In the genomic region with DNA sequence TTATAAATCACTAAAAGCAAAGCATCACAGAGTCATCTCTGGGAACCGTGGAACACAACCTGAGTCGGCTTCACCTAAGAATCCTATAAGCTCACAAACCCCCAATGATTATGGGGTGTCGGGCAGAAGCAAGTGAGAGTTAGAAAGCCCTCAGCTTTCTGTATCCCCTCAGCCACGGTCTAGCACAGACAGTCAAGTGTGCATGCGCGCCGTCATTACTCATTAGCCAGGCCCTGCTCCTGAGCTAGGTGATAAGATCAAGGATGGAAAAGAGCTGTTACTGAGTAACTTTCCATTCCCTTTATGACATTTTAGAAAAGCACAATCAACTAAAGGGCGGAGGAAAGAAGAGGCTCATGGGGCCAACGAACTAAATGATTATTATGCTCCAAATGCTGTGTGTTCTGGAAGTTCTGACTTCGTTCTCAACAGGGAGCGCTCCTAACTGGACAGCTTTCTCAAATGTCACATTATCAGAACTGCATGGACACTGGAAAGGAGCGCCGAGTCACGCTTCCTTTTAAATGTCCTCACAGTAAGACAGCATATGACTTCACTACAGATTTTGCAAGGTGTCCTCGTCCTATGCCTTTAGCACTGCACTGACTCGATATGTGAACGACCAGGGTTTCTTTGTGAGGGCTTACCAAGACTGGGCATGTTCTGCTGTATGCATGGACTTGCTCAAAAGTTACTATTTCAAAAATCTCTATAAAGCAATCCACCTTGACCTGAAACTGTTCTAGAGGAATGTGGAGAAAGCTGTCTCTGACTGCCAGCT, we compare ENCODE assay signal across 15 mouse cellular contexts. TPM values are rescaled to one million over a fixed set of nuclear protein-coding genes. Genes with fewer than 3 reads are reported as not detected.
DNase-seq lines count a peak whose midpoint lies in the region; ATAC-seq and TF ChIP-seq lines count a peak whose summit lies in the region.
"Had no signal": no experiment of that assay in that cellular context is flagged by ENCODE, and none has a peak within 500 bp of the region (broad histone marks: within the 10 kb centered on the region; RNA-seq: fewer than 3 reads in every experiment).

No protein-coding gene starts in this region.

- H3K27ac ChIP-seq in heart, adult 2 months = no peak overlapping the region
- H3K27ac ChIP-seq in intestine, postnatal 0 days (ENCODE audit: low read depth, low read length) = no peak overlapping the region
- H3K27ac ChIP-seq in liver, postnatal 0 days (ENCODE audit: low read depth) = peak overlapping the region; percentile 70
- H3K27ac ChIP-seq in hindbrain, embryonic 16.5 days (ENCODE audit: low read depth, low read length) = no peak overlapping the region
- H3K27ac ChIP-seq: heart, embryonic 10.5 days; hindbrain, embryonic 10.5 days had no signal

- intact Hi-C loops in heart, adult 2 months (cut with DNase I) = no loop called here

- no peak for TF ChIP-seq POLR2A in heart, adult 2 months (IDR thresholded peaks at IDR 0.05; ENCODE audit: insufficient read depth, low read depth, low read length)

- H3K79me2 ChIP-seq in heart, adult 2 months (replicated peaks; ENCODE audit: control insufficient read depth, insufficient read depth, low read length) = no peaks in the 10 kb centered on the region

- H3K4me2 ChIP-seq in intestine, postnatal 0 days (replicated peaks; ENCODE audit: low read depth) = peak overlapping the region; percentile 54
- peak overlapping the region; percentile 51; the same call in 1 of the 2 replicates for H3K4me2 ChIP-seq in liver, postnatal 0 days (ENCODE audit: low read depth, low read length)
- no peak overlapping the region for H3K4me2 ChIP-seq in hindbrain, embryonic 16.5 days (ENCODE audit: low read length)

- no peak for TF ChIP-seq EP300 in heart, adult 2 months (IDR thresholded peaks at IDR 0.05; ENCODE audit: insufficient read depth, low read depth, low read length)
- no peak for TF ChIP-seq EP300 in liver, postnatal 0 days (IDR thresholded peaks at IDR 0.05; ENCODE audit: low read depth)

- H3K9me3 ChIP-seq in intestine, postnatal 0 days (ENCODE audit: control insufficient read depth) = no peaks in the 10 kb centered on the region
- H3K9me3 ChIP-seq in liver, postnatal 0 days (ENCODE audit: low read length) = no peaks in the 10 kb centered on the region
- H3K9me3 ChIP-seq in hindbrain, embryonic 16.5 days (ENCODE audit: control insufficient read depth, low read length) = no peaks in the 10 kb centered on the region
- H3K9me3 ChIP-seq: heart, embryonic 10.5 days; hindbrain, embryonic 10.5 days had no signal

- WGBS in heart, adult 2 months = 79% methylated on average over 17 of the region's 17 CpGs
- WGBS in intestine, postnatal 0 days = 43% methylated on average over 17 of the region's 17 CpGs
- 62% methylated on average over 17 of the region's 17 CpGs for WGBS in liver, postnatal 0 days (ENCODE audit: insufficient replicate concordance)
- WGBS in hindbrain, embryonic 16.5 days = 89% methylated on average over 17 of the region's 17 CpGs

- DNase-seq in heart, adult 11 months = peak; percentile 19
- no peak for DNase-seq in heart, adult 2 months
- DNase-seq in kidney, postnatal 25 days = peak; percentile 74 to 87
- DNase-seq in liver, postnatal 0 days = peak; percentile 49
- DNase-seq in gastrocnemius, adult 18-20 months (ENCODE audit: low spot score) = no peak
- DNase-seq: cerebellum, adult 11-12 months; left cerebral cortex, postnatal 4 days had no signal

- H3K27me3 ChIP-seq in heart, adult 2 months (ENCODE audit: control insufficient read depth, insufficient read depth, low read length) = no peaks in the 10 kb centered on the region
- no peaks in the 10 kb centered on the region for H3K27me3 ChIP-seq in intestine, postnatal 0 days (replicated peaks; ENCODE audit: control insufficient read depth, insufficient read depth, low read length)
- H3K27me3 ChIP-seq in liver, postnatal 0 days (ENCODE audit: insufficient read depth, low read length) = no peaks in the 10 kb centered on the region
- no peaks in the 10 kb centered on the region for H3K27me3 ChIP-seq in hindbrain, embryonic 16.5 days (replicated peaks; ENCODE audit: control insufficient read depth, insufficient read depth, low read length)

- no peaks in the 10 kb centered on the region for H3K4me1 ChIP-seq in heart, adult 2 months (ENCODE audit: control insufficient read depth, insufficient read depth, low read length)
- peaks cover 3% of the 10 kb centered on the region; the same call in 1 of the 2 replicates for H3K4me1 ChIP-seq in intestine, postnatal 0 days (replicated peaks; ENCODE audit: control insufficient read depth, insufficient read depth, low read length)
- H3K4me1 ChIP-seq in liver, postnatal 0 days (ENCODE audit: insufficient read depth) = peaks cover 3% of the 10 kb centered on the region; the same call in 1 of the 2 replicates
- H3K4me1 ChIP-seq in hindbrain, embryonic 16.5 days (ENCODE audit: control insufficient read depth, insufficient read depth, low read depth, low read length) = no peaks in the 10 kb centered on the region
- H3K4me1 ChIP-seq: hindbrain, embryonic 10.5 days had no signal

- H3K4me3 ChIP-seq in heart, adult 2 months = no peak overlapping the region
- 0 out of 2 replicates have a peak overlapping the region, but pooled peaks have one; percentile 0 for H3K4me3 ChIP-seq in intestine, postnatal 0 days (ENCODE audit: low read depth, low read length)
- H3K4me3 ChIP-seq in liver, postnatal 0 days (ENCODE audit: low read depth, low read length) = peak overlapping the region; percentile 13; the same call in 1 of the 2 replicates
- no peak overlapping the region for H3K4me3 ChIP-seq in hindbrain, embryonic 16.5 days (ENCODE audit: low read length)
- H3K4me3 ChIP-seq: heart, embryonic 10.5 days; hindbrain, embryonic 10.5 days; myocyte had no signal

- peak; percentile 90 for ATAC-seq in intestine, postnatal 0 days
- ATAC-seq in liver, postnatal 0 days = peak; percentile 95
- ATAC-seq in activated CD4-positive, CD25-positive, alpha-beta regulatory T cell, adult 4 months = no peak
- ATAC-seq in hindbrain, embryonic 16.5 days = no peak

- no peak overlapping the region for H3K9ac ChIP-seq in heart, adult 2 months (ENCODE audit: low read depth, low read length)
- no peak overlapping the region for H3K9ac ChIP-seq in intestine, postnatal 0 days (ENCODE audit: low read depth, low read length)
- no peak overlapping the region for H3K9ac ChIP-seq in liver, postnatal 0 days (replicated peaks)
- H3K9ac ChIP-seq in hindbrain, embryonic 16.5 days (ENCODE audit: low read depth, low read length) = no peak overlapping the region

- H3K36me3 ChIP-seq in heart, adult 2 months (ENCODE audit: control insufficient read depth, insufficient read depth, low read length) = no peaks in the 10 kb centered on the region
- peaks cover 7% of the 10 kb centered on the region for H3K36me3 ChIP-seq in intestine, postnatal 0 days (ENCODE audit: control insufficient read depth, insufficient read depth)
- peaks cover 15% of the 10 kb centered on the region for H3K36me3 ChIP-seq in liver, postnatal 0 days (replicated peaks; ENCODE audit: insufficient read depth, low read length)
- H3K36me3 ChIP-seq in hindbrain, embryonic 16.5 days (ENCODE audit: control insufficient read depth, insufficient read depth, low read length) = peaks cover 3% of the 10 kb centered on the region; the same call in 1 of the 2 replicates

- no peak for TF ChIP-seq CTCF in heart, adult 2 months (IDR thresholded peaks at IDR 0.05)
- no peak for TF ChIP-seq CTCF in intestine, postnatal 0 days (IDR thresholded peaks at IDR 0.05; ENCODE audit: low read depth)
- no peak for TF ChIP-seq CTCF in liver, postnatal 0 days (IDR thresholded peaks at IDR 0.05; ENCODE audit: low read depth)

RNA-seq across cellular contexts. Expression of gene Gata3, which starts 29.0 kb away (rescaled TPM):
- total RNA-seq in heart, adult 2 months (2021) = under 1 TPM; 0.59 to 0.91 TPM
- 0.32 and 0.57 TPM in 2 replicates for polyA plus RNA-seq in heart, adult 2 months (2012; rRNA removed)
- 0.59 and 0.61 TPM in 2 replicates for polyA plus RNA-seq in intestine, postnatal 0 days (2015; fragmentation: Nextera tagmentation; extraction: Ambion mirVana)
- polyA plus RNA-seq in liver, postnatal 0 days (2015; fragmentation: Nextera tagmentation; extraction: Ambion mirVana) = 1.1 and 1.3 TPM in 2 replicates
- 100 to 1,000 TPM; 120 to 138 TPM for polyA plus RNA-seq in activated CD4-positive, CD25-positive, alpha-beta regulatory T cell, adult 4 months (2017; shearing (Covaris generic))
- polyA plus RNA-seq in hindbrain, embryonic 16.5 days (2015; fragmentation: Nextera tagmentation; extraction: Ambion mirVana) = 27.2 and 33.8 TPM in 2 replicates
- total RNA-seq in gastrocnemius, adult 18-20 months (2021) = under 1 TPM; 0.18 to 0.43 TPM
- polyA plus RNA-seq: frontal cortex, adult 2 months had no signal

RNA-seq across cellular contexts. Expression of gene 9230102O04Rik, which starts 29.5 kb away (rescaled TPM):
- total RNA-seq in heart, adult 2 months (2021) = not detected
- not detected in 2 replicates for polyA plus RNA-seq in heart, adult 2 months (2012; rRNA removed)
- not detected in 2 replicates for polyA plus RNA-seq in intestine, postnatal 0 days (2015; fragmentation: Nextera tagmentation; extraction: Ambion mirVana)
- not detected in 2 replicates for polyA plus RNA-seq in liver, postnatal 0 days (2015; fragmentation: Nextera tagmentation; extraction: Ambion mirVana)
- polyA plus RNA-seq in activated CD4-positive, CD25-positive, alpha-beta regulatory T cell, adult 4 months (2017; shearing (Covaris generic)) = 1 to 10 TPM in 1 of 2 experiments, not detected in 1; 2.0 TPM
- 0.35 and 1.1 TPM in 2 replicates for polyA plus RNA-seq in hindbrain, embryonic 16.5 days (2015; fragmentation: Nextera tagmentation; extraction: Ambion mirVana)
- not detected for total RNA-seq in gastrocnemius, adult 18-20 months (2021)
- total RNA-seq: left cerebral cortex, postnatal 4 days; megakaryocyte progenitor cell, adult 5-6 weeks had no signal
- polyA plus RNA-seq: frontal cortex, adult 2 months; heart, embryonic 10.5 days; myocyte had no signal

RNA-seq across cellular contexts. Expression of gene 4930412O13Rik, which starts 37.8 kb away (rescaled TPM):
- total RNA-seq in heart, adult 2 months (2021) = not detected
- not detected in 2 replicates for polyA plus RNA-seq in heart, adult 2 months (2012; rRNA removed)
- polyA plus RNA-seq in intestine, postnatal 0 days (2015; fragmentation: Nextera tagmentation; extraction: Ambion mirVana) = not detected in 2 replicates
- polyA plus RNA-seq in liver, postnatal 0 days (2015; fragmentation: Nextera tagmentation; extraction: Ambion mirVana) = not detected in 2 replicates
- polyA plus RNA-seq in activated CD4-positive, CD25-positive, alpha-beta regulatory T cell, adult 4 months (2017; shearing (Covaris generic)) = under 1 TPM in 1 of 2 experiments, not detected in 1; 0.87 TPM
- polyA plus RNA-seq in hindbrain, embryonic 16.5 days (2015; fragmentation: Nextera tagmentation; extraction: Ambion mirVana) = 0.28 and 0.47 TPM in 2 replicates
- total RNA-seq in gastrocnemius, adult 18-20 months (2021) = not detected
- total RNA-seq: left cerebral cortex, postnatal 4 days; megakaryocyte progenitor cell, adult 5-6 weeks had no signal
- polyA plus RNA-seq: frontal cortex, adult 2 months; myocyte had no signal

Comparison
In these comparisons a context has a peak if more than half of its experiments do, and no peak if none do; other contexts are left out.
1. DNase-seq: peak in heart, adult 11 months (single experiment), kidney, postnatal 25 days (2 of 2) and liver, postnatal 0 days (single experiment); none in heart, adult 2 months (0 of 2) and gastrocnemius, adult 18-20 months (single experiment).
2. H3K4me3 ChIP-seq: peak in intestine, postnatal 0 days (single experiment) and liver, postnatal 0 days (single experiment); none in heart, adult 2 months (single experiment) and hindbrain, embryonic 16.5 days (single experiment).
3. ATAC-seq: peak in intestine, postnatal 0 days (single experiment) and liver, postnatal 0 days (single experiment); none in activated CD4-positive, CD25-positive, alpha-beta regulatory T cell, adult 4 months (single experiment) and hindbrain, embryonic 16.5 days (single experiment).
4. RNA of gene Gata3, which starts 29.0 kb away (polyA plus RNA-seq): 120 to 138 TPM in activated CD4-positive, CD25-positive, alpha-beta regulatory T cell, adult 4 months and 27.2 to 33.8 TPM in hindbrain, embryonic 16.5 days; 1.1 to 1.3 TPM in liver, postnatal 0 days, 0.59 to 0.61 TPM in intestine, postnatal 0 days and 0.32 to 0.57 TPM in heart, adult 2 months; every median in the first group is over 10 times any median in the second.